Mouse (Mus musculus): ENCODE results near the gene Adipoq.

Gene Adipoq

GRCm38 (mm10) chr16:23146280-23146679, at the start of gene Adipoq:
TSS of gene Adipoq (plus strand) at chr16:23146536.
- DNase-seq, result peak; percentile 74

DNA sequence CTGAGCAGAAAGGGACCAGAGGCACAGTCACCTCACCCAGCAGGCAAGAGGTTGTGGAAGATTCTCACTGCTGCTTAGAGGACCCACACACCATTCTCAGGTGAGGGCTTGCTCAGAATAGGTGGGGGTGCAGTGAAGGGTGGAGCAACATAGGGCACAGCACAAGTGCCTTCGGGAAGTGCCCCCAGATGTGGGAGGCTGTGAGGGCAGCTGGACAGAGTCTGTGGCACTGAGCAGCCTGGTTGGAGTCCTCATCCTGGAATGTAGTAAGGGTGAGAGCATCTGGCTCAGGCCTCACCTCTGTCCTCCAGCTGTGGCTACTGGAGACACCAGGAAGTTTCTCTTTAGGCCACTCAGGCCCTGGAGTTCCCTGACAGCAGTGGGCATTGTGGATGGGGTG, 49.5 kb upstream of the Adipoq start:
- peak; percentile 71 for DNase-seq

GRCm38 (mm10) chr16:23097290-23098104, 48.8 kb upstream of the Adipoq start:
- peak; percentile 55 for DNase-seq

GRCm38 (mm10) chr16:23098105-23098452, 48.3 kb upstream of the Adipoq start:
- peak; percentile 41 for DNase-seq

- DNase-seq, result no peak
Measured at GRCm38 (mm10) chr16:23099632-23100031, 46.7 kb upstream of the Adipoq start.

DNA sequence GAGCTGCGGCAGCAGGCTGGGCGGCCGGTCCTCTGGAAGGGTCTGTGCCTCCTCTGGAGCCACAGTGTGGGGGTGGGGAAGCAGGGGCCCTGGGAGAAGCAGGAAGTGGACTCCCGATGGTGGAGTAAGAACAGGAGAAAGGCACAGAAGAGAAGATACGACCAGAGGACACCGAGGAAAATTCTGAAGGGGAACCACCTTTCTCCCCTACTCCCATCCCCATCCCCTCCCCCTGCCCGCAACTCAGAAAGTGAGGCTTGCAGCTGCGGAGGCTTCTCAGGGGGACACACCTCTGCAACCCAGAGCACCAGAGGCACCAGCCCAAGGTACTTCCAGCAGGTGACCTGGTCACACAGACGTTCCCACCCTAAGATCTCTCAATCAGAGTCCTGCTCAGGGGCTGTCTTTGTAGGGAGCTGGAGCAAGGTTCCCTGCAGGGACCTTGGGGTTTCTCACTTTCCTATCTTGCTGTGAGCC, 46.2 kb upstream of the Adipoq start:
- DNase-seq, result peak; percentile 88

DNA sequence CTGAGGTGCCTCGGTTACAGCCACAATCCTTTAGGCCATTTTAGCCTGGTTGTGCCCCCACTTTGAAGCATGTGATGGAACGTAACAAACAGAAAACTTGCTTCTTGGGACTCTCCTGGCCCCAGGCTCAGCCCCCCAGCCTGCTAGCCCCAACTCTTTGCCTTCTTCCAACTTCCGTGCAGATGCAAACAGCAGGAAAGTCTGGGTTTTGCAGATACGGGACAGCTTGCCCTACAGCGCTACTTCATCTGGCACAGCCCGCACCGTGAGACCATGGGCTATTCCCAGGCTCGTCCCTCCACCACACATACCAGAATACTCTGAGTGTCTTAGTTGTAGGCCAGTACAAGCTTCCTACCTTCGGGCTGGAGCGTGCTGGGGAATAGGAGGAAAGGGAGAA, 45.7 kb upstream of the Adipoq start:
- DNase-seq, result peak; percentile 81

GRCm38 (mm10) chr16:23102340-23103037, 43.8 kb upstream of the Adipoq start:
- peak; percentile 90 for DNase-seq

- no peak for DNase-seq
Measured at GRCm38 (mm10) chr16:23103038-23103745, 43.1 kb upstream of the Adipoq start.

GRCm38 (mm10) chr16:23103841-23104240, 42.5 kb upstream of the Adipoq start:
- DNase-seq, result peak; percentile 70

DNA sequence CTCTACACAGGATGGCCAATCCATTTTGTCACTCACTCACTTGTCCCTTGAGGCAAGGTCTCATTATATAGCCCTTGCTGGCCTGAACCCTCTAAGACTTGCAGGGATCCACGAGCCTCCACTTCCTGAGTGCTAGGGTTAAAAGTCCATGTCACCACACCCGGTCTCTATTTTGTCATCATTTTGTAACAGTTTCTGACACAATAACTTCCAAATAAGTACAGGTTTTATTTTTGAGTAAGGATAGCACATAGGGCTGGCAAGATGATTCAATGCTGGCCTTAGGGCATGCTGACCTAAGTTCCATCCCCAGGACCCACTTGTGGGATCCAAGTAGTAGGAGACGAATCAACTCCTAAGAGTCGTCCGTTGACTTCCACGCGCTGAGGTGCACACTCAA, 40.2 kb upstream of the Adipoq start:
- peak; percentile 78 for DNase-seq

DNA sequence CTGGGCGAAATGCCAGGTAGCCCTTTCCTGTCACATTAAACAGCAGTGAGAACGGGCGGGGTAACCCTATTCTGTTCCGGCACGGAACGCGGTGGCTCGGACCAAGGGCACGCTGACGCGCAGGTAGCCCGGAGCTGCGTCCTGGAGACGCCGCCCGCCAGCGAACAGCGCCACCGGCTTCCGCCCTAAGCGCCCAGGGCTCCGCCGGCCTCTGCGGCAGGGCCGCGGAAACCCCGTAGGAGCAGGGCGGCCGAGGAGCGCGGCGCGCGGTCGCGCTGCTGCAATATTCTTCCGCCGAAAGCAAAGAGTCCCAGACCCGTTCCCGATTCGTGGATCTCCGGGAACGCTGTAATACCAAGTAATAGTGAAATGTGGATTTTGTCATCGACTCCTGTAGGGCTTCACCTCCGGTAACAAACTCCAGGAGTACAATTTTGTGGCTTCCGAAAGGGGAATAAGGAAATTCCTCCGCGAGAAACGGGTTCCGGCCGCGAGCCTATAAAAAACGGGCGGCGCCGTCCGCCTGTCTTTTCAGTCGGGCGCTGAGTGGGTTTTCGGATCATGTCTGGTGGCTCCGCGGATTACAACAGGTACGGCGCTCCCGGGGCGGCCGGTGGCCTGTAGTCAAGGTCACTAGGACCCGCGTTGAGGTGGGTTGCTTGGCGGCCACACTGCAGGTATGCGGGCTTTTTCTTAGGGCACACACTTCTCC, 38.9 kb upstream of the Adipoq start, which contains the start of gene Eif4a2:
Gene Eif4a2 (plus strand): TSS at position 214 of the 712 bp plus-strand sequence.
- peak; percentile 99 for DNase-seq

GRCm38 (mm10) chr16:23107946-23108759, 38.2 kb upstream of the Adipoq start:
- peak; percentile 99 for DNase-seq

GRCm38 (mm10) chr16:23108943-23109342, 37.4 kb upstream of the Adipoq start:
- DNase-seq, result peak; percentile 73

- DNase-seq, result no peak
Measured at GRCm38 (mm10) chr16:23109350-23110280, 36.7 kb upstream of the Adipoq start.

DNA sequence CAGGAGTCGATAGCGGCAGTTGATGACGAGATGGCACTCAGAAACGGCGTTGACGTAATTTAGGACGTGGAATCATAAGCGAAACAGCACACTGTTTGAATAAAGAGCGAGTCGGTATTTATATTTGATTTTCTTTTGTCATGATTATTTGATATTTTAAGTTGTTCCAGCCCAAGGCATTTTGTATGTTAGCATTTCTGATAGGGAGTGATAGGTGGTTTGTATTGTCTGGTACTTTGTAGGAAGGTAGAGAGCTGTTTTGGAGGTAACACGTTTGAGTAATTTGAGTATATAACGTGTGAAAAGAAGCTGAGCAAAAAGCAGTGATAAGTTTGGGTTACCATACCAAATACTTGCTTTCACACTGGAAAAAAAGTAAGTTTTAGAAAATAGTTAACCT, 34.0 kb upstream of the Adipoq start:
- no peak for DNase-seq

GRCm38 (mm10) chr16:23112861-23113435, 33.4 kb upstream of the Adipoq start:
- DNase-seq, result peak; percentile 19

DNA sequence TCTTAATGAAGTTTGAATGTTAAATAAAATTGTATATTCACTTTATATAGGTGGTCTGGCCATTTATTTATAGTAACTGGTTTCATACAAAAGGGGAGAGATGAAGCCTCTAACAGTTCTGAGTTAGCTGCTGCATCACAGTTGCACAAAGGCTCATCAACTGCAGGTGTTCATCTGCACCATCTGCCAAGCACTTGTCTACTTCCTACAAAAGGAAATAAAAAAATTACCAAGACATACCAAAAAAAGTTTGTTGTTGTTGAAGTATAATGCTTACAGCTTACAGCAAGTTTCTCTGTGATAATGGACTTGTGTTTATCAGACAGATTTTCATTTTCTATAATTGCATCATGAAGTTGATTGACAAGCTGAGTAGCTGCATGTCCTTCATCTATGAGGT, 32.4 kb upstream of the Adipoq start:
- DNase-seq, result no peak

- DNase-seq, result peak; percentile 30
Measured at GRCm38 (mm10) chr16:23114339-23115171, 31.8 kb upstream of the Adipoq start.

Measured in heart, adult 11 months (tissue).